Mouse (Mus musculus) limb, embryonic 10.5 days (tissue): ENCODE results near the gene Rfc5. TPM values are rescaled to one million over a fixed set of nuclear protein-coding genes. Genes with fewer than 3 reads are reported as not detected.
"Not testable (repeated sequence)": the region's sequence is repeated elsewhere in the genome, so short reads cannot be mapped to it uniquely, and the experiment has no call there.

Experiments
- DNase-seq: peaks from one replicate; pipeline ENCODE4 v3.0.0-alpha.2; 2017; ENCODE audit warnings: low spot score
- H3K27ac ChIP-seq: fragments of 300-500 bp; sonication (generic); 2 replicates; pipeline ENCODE4 v1.5.1; 2016; ENCODE audit warnings: mild to moderate bottlenecking
- H3K27me3 ChIP-seq: fragments of 300-500 bp; sonication (generic); 2 replicates; pipeline ENCODE4 v1.6.1; 2016; ENCODE audit warnings: low read depth, mild to moderate bottlenecking; ENCODE audit not compliant: poor library complexity, severe bottlenecking
- H3K36me3 ChIP-seq: fragments of 300-500 bp; sonication (generic); 2 replicates; pipeline ENCODE4 v1.6.1; 2016; ENCODE audit warnings: mild to moderate bottlenecking, moderate library complexity
- H3K4me1 ChIP-seq: fragments of 300-500 bp; sonication (generic); 2 replicates; pipeline ENCODE4 v1.6.1; 2016
- H3K4me3 ChIP-seq: fragments of 300-500 bp; sonication (generic); 2 replicates; pipeline ENCODE4 v1.5.1; 2016; ENCODE audit warnings: mild to moderate bottlenecking, moderate library complexity
- H3K9me3 ChIP-seq: fragments of 300-500 bp; sonication (generic); replicated peaks from 2 replicates; pipeline ENCODE4 v1.6.1; 2016; ENCODE audit warnings: mild to moderate bottlenecking
- WGBS: fragments of 180-500 bp; shearing (Covaris S2); methylation state at CpG from one replicate; pipeline ENCODE4 v1.1.7; 2016; 5-methylcytosine and 5-hydroxymethylcytosine counted together
- polyA plus RNA-seq: library from polyadenylated mRNA; unstranded; fragments of >200 nt; fragmentation: Nextera tagmentation; extraction: Ambion mirVana; gene quantifications from 2 replicates; pipeline ENCODE4 v1.2.1, GENCODE M21; 2016

Gene Rfc5
- polyA plus RNA-seq, 1 experiment from 2014 or later: 159 TPM

- no peaks in the 10 kb centered on the region for H3K36me3 ChIP-seq
- H3K27ac ChIP-seq: peak overlapping the region; percentile 93
- WGBS: 1% methylated on average over 22 of the region's 24 CpGs
- H3K9me3 ChIP-seq: no peaks in the 10 kb centered on the region
- H3K4me1 ChIP-seq: peaks cover 44% of the 10 kb centered on the region
- DNase-seq: peak; percentile 61
- no peaks in the 10 kb centered on the region for H3K27me3 ChIP-seq
- peak overlapping the region; percentile 91 for H3K4me3 ChIP-seq
Observed at GRCm38 (mm10) chr5:117356365-117357128, 32.3 kb downstream of the Rfc5 start.

- Histone ChIP-seq H3K36me3 (no peaks in the 10 kb centered on the region), H3K4me3 (peak overlapping the region; percentile 91; the same call in 1 of the 2 replicates), H3K27ac (no peak overlapping the region), H3K9me3 (no peaks in the 10 kb centered on the region), H3K27me3 (no peaks in the 10 kb centered on the region), H3K4me1 (peaks cover 40% of the 10 kb centered on the region)
- DNase-seq: no peak
- WGBS: 60% methylated on average over 14 of the region's 14 CpGs
Observed at GRCm38 (mm10) chr5:117355648-117356303, 33.1 kb downstream of the Rfc5 start.

GRCm38 (mm10) chr5:117354121-117354520 lies 34.7 kb downstream of the Rfc5 start:
- Histone ChIP-seq H3K36me3 (0 out of 2 replicates have a peak, but pooled peaks cover under 1% of the 10 kb centered on the region), H3K27ac (no peak overlapping the region), H3K27me3 (no peaks in the 10 kb centered on the region), H3K9me3 (no peaks in the 10 kb centered on the region), H3K4me3 (no peak overlapping the region), H3K4me1 (peaks cover 28% of the 10 kb centered on the region)
- DNase-seq: no peak
- WGBS: 77% methylated on average over 8 of the region's 8 CpGs

GRCm38 (mm10) chr5:117348279-117348678 lies 40.6 kb downstream of the Rfc5 start:
- no peaks in the 10 kb centered on the region for H3K9me3 ChIP-seq
- H3K36me3 ChIP-seq: 0 out of 2 replicates have a peak, but pooled peaks cover 3% of the 10 kb centered on the region
- 26% methylated on average over 19 of the region's 19 CpGs for WGBS
- H3K27me3 ChIP-seq: no peaks in the 10 kb centered on the region
- no peak overlapping the region for H3K4me3 ChIP-seq
- DNase-seq: peak; percentile 72
- peaks cover 16% of the 10 kb centered on the region for H3K4me1 ChIP-seq
- H3K27ac ChIP-seq: peak overlapping the region; percentile 25; the same call in 1 of the 2 replicates

GRCm38 (mm10) chr5:117347838-117348237 lies 41.0 kb downstream of the Rfc5 start:
- H3K4me1 ChIP-seq: peaks cover 16% of the 10 kb centered on the region
- H3K27me3 ChIP-seq: no peaks in the 10 kb centered on the region
- peak overlapping the region; percentile 25; the same call in 1 of the 2 replicates for H3K27ac ChIP-seq
- H3K4me3 ChIP-seq: no peak overlapping the region
- WGBS: 93% methylated on average over 2 of the region's 2 CpGs
- H3K36me3 ChIP-seq: 0 out of 2 replicates have a peak, but pooled peaks cover 3% of the 10 kb centered on the region
- no peak for DNase-seq
- H3K9me3 ChIP-seq: no peaks in the 10 kb centered on the region

DNA sequence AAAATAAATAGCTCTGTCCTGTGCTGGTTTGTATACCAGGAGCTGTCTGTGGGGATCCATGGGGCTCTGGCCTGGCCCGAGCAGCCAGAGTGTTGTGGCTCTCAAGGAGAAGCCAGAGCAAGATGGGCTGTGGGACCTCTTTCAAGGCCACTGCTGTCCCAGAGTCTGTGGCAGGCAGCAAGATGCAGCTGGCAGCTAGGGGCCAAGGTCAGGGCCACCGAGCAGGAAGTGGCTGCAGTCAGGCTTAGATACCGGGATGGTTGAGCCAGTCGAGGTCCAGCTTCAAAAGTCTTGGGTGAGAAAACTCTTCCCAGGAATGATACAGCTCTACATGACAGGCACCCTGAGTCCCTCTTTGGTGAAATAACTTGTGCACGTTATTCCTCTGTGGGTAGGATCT lies 41.8 kb downstream of the Rfc5 start:
- 0 out of 2 replicates have a peak, but pooled peaks cover 3% of the 10 kb centered on the region for H3K36me3 ChIP-seq
- no peak overlapping the region for H3K4me3 ChIP-seq
- H3K27me3 ChIP-seq: no peaks in the 10 kb centered on the region
- no peaks in the 10 kb centered on the region for H3K9me3 ChIP-seq
- WGBS: 86% methylated on average over 5 of the region's 5 CpGs
- peaks cover 16% of the 10 kb centered on the region for H3K4me1 ChIP-seq
- peak overlapping the region; percentile 64 for H3K27ac ChIP-seq
- no peak for DNase-seq

- no peak for DNase-seq
- peak overlapping the region; percentile 72; the same call in 1 of the 2 replicates for H3K27ac ChIP-seq
- H3K4me3 ChIP-seq: no peak overlapping the region
- 0 out of 2 replicates have a peak, but pooled peaks cover 3% of the 10 kb centered on the region for H3K36me3 ChIP-seq
- no peaks in the 10 kb centered on the region for H3K9me3 ChIP-seq
- peaks cover 16% of the 10 kb centered on the region for H3K4me1 ChIP-seq
- 68% methylated on average over 3 of the region's 3 CpGs for WGBS
- H3K27me3 ChIP-seq: no peaks in the 10 kb centered on the region
Observed at GRCm38 (mm10) chr5:117346281-117346680, 42.6 kb downstream of the Rfc5 start.

DNA sequence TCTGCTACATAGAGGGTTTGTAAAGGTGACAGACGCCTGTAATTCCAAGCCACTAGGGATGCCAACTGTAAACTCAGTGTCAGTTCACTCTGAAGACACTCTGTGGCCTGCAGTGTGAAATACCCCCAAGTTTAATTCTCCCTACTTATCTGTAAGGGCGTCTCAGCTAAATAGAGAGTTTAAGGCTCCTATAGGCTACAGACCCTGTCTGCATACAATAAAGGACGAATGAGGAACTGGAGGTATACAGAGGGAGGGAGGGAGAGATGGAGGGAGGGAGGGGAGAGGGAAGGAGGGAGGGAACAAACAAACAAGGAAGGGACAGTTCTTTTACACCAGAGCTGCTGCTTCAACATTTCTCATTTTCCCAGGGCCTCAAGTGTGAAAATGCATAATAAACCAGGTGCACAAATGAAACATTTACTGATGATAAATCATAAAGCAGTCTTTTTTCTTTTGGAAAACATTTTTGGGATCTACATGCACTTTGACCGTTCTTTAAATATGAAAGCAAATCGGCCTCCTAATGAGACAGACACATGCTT lies 43.3 kb downstream of the Rfc5 start:
- H3K36me3 ChIP-seq: 0 out of 2 replicates have a peak, but pooled peaks cover 3% of the 10 kb centered on the region
- H3K27me3 ChIP-seq: no peaks in the 10 kb centered on the region
- no peak overlapping the region for H3K27ac ChIP-seq
- peaks cover 14% of the 10 kb centered on the region for H3K4me1 ChIP-seq
- H3K9me3 ChIP-seq: no peaks in the 10 kb centered on the region
- no peak overlapping the region for H3K4me3 ChIP-seq
- no peak for DNase-seq
- 87% methylated on average over 5 of the region's 5 CpGs for WGBS

DNA sequence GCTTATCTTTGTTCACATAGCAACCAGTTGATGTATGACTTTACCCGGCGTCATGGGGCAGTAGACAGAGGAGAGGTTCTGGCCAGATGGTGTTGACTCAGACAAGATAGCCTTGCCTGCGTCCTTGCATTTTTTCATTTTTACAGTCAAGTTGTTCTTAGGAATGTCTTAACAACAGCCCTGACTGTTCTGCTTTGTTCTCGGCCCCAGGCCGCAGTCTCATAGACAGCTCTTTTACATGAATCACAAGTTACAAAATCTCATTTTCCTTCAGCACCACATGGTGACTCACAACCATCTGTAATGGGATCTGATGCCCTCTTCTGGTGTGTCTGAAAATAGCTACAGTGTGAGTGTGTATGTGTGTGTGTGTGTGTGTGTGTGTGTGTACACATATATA lies 44.4 kb downstream of the Rfc5 start:
- not testable (repeated sequence) for H3K27me3 ChIP-seq, H3K27ac ChIP-seq, DNase-seq, H3K36me3 ChIP-seq, H3K9me3 ChIP-seq, H3K4me3 ChIP-seq
- H3K4me1 ChIP-seq: peaks cover 13% of the 10 kb centered on the region
- WGBS: 90% methylated on average over 5 of the region's 5 CpGs

DNA sequence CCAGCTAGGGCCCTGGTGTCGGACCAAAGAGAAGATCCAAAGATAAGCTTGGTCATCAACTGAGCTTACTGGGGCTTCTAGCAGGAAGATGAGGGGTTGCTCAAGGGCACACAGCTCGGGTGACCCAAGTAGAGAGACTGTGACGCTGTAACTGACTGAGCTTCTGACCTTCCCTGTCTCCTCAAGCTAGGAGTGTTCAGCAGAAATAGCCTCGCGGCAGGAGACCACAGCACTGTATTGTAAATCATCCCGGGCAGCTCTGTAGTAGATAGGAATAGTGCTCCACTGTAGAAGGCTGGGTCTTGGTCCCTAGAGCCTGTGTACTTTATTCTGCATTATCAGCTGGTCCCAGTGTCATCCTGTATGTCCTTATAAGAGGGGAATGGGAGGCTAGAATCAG lies 47.0 kb downstream of the Rfc5 start:
- no peak overlapping the region for H3K27ac ChIP-seq
- no peaks in the 10 kb centered on the region for H3K9me3 ChIP-seq
- 68% methylated on average over 6 of the region's 6 CpGs for WGBS
- H3K27me3 ChIP-seq: no peaks in the 10 kb centered on the region
- no peaks in the 10 kb centered on the region for H3K36me3 ChIP-seq
- DNase-seq: no peak
- H3K4me3 ChIP-seq: no peak overlapping the region
- peaks cover 9% of the 10 kb centered on the region for H3K4me1 ChIP-seq

- Histone ChIP-seq H3K4me3 (no peak overlapping the region), H3K27me3 (no peaks in the 10 kb centered on the region), H3K4me1 (no peaks in the 10 kb centered on the region), H3K36me3 (no peaks in the 10 kb centered on the region), H3K27ac (no peak overlapping the region), H3K9me3 (no peaks in the 10 kb centered on the region)
- 79% methylated on average over 6 of the region's 6 CpGs for WGBS
- DNase-seq: no peak
Observed at GRCm38 (mm10) chr5:117340081-117340480, 48.8 kb downstream of the Rfc5 start.

DNA sequence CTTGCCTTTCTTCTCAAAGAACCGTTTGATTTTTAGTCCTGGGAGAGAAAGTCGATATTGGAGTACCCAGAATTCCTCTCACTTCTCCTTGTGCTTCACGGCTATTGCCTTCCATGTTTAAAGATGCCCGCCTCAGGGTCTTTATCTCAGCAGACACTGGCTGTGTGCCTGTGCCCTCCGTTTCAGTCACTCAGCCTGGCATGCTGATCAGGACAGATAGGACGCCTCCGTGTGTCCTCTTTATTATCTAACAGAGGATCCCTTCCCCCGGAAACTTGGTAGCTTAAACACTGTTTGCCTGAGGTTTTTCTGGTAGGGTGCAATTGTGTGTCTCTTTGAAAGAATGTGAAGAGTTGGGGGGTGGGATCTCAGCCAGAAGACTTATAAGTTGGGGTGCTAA lies 50.3 kb downstream of the Rfc5 start:
- peaks cover 5% of the 10 kb centered on the region; the same call in 1 of the 2 replicates for H3K36me3 ChIP-seq
- H3K27ac ChIP-seq: no peak overlapping the region
- WGBS: 86% methylated on average over 8 of the region's 8 CpGs
- DNase-seq: no peak
- no peak overlapping the region for H3K4me3 ChIP-seq
- H3K9me3 ChIP-seq: no peaks in the 10 kb centered on the region
- no peaks in the 10 kb centered on the region for H3K27me3 ChIP-seq
- no peaks in the 10 kb centered on the region for H3K4me1 ChIP-seq

DNA sequence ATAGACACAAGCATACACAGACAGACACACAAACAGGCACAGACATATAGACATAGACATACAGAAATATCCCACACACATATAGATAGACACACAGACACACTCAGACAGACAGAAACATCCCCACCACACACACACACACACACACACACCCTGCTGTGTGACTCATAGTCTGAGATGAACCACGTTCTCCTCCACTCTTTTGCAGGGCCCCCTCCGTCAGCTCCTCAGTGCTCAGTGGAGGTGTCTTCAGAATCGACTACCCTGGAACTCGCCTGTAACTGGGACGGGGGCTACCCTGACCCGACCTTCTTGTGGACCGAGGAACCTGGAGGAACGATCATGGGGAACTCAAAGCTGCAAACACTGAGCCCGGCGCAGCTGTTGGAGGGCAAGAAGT lies 50.8 kb downstream of the Rfc5 start:
- WGBS: 90% methylated on average over 10 of the region's 10 CpGs
- H3K27ac ChIP-seq: no peak overlapping the region
- H3K4me3 ChIP-seq: no peak overlapping the region
- H3K27me3 ChIP-seq: no peaks in the 10 kb centered on the region
- H3K4me1 ChIP-seq: no peaks in the 10 kb centered on the region
- no peaks in the 10 kb centered on the region for H3K9me3 ChIP-seq
- peaks cover 5% of the 10 kb centered on the region; the same call in 1 of the 2 replicates for H3K36me3 ChIP-seq
- DNase-seq: no peak
